Mouse (Mus musculus) limb, embryonic 14.5 days (tissue): ENCODE measurements around the gene Cdr2l. TPM values are rescaled to one million over a fixed set of nuclear protein-coding genes. Genes with fewer than 3 reads are reported as not detected.

Experiments used
- ATAC-seq: fragments of 200-750 bp; cut with Nextera tagmentation; 2 replicates; pipeline ENCODE4 v1.8.0; 2017; ENCODE audit warnings: low read depth, moderate number of reproducible peaks, moderate TSS enrichment; ENCODE audit not compliant: low FRiP score
- DNase-seq: peaks from one replicate; pipeline ENCODE4 v3.0.0-alpha.2; 2015; ENCODE audit warnings: low spot score
- H3K27ac ChIP-seq: fragments of 300-500 bp; sonication (generic); replicated peaks from 2 replicates; pipeline ENCODE4 v1.5.1; 2014; ENCODE audit warnings: low read depth, mild to moderate bottlenecking, low read length, moderate library complexity, mixed read lengths
- H3K27me3 ChIP-seq: fragments of 300-500 bp; sonication (generic); 2 replicates; pipeline ENCODE4 v1.6.1; 2014; ENCODE audit warnings: low read length, mixed read lengths; ENCODE audit not compliant: control insufficient read depth, insufficient read depth
- H3K36me3 ChIP-seq: fragments of 300-500 bp; sonication (generic); 2 replicates; pipeline ENCODE4 v1.6.1; 2014; ENCODE audit warnings: mild to moderate bottlenecking, low read length, moderate library complexity, mixed read lengths; ENCODE audit not compliant: control insufficient read depth, insufficient read depth
- H3K4me1 ChIP-seq: fragments of 300-500 bp; sonication (generic); 2 replicates; pipeline ENCODE4 v1.6.1; 2014; ENCODE audit warnings: antibody characterized with exemption, low read length, mixed read lengths; ENCODE audit not compliant: control insufficient read depth, insufficient read depth
- H3K4me2 ChIP-seq: fragments of 300-500 bp; sonication (generic); replicated peaks from 2 replicates; pipeline ENCODE4 v1.6.1; 2014; ENCODE audit warnings: low read depth, mild to moderate bottlenecking, low read length, moderate library complexity; ENCODE audit not compliant: severe bottlenecking
- H3K4me3 ChIP-seq: fragments of 300-500 bp; sonication (generic); replicated peaks from 2 replicates; pipeline ENCODE4 v1.5.1; 2014; ENCODE audit warnings: low read length
- H3K9ac ChIP-seq: fragments of 300-500 bp; sonication (generic); 2 replicates; pipeline ENCODE4 v1.6.1; 2014; ENCODE audit warnings: mild to moderate bottlenecking, low read depth, low read length, moderate library complexity; ENCODE audit not compliant: severe bottlenecking
- H3K9me3 ChIP-seq: fragments of 300-500 bp; sonication (generic); 2 replicates; pipeline ENCODE4 v1.6.1; 2016; ENCODE audit warnings: low read length; ENCODE audit not compliant: control insufficient read depth
- POLR2A ChIP-seq: fragments of 200-500 bp; IDR thresholded peaks from 2 replicates; pipeline ENCODE4 v1.8.0; 2012; ENCODE audit warnings: inconsistent platforms, mild to moderate bottlenecking, moderate library complexity, borderline replicate concordance; ENCODE audit not compliant: insufficient read depth, insufficient read length; ENCODE audit errors: extremely low read depth
- WGBS: fragments of 180-500 bp; shearing (Covaris S2); extraction: QIAGEN DNeasy Blood & Tissue Kit; methylation state at CpG from one replicate; pipeline ENCODE4 v1.1.7; 2014; 5-methylcytosine and 5-hydroxymethylcytosine counted together
- polyA plus RNA-seq, 2 experiments: library from polyadenylated mRNA; depleted of rRNA in 1 of 2; stranded (reverse) in 1 of 2; unstranded in 1 of 2; fragments of >200 nt; fragmentation: Nextera tagmentation in 1 of 2; extraction: Ambion mirVana in 1 of 2; gene quantifications; 2 replicates each; pipeline versions ENCODE4 v1.2.1 to v1.2.3; 2012 to 2014

Gene Cdr2l
- polyA plus RNA-seq, 2 experiments, result 11.1 to 18.8 TPM

DNA sequence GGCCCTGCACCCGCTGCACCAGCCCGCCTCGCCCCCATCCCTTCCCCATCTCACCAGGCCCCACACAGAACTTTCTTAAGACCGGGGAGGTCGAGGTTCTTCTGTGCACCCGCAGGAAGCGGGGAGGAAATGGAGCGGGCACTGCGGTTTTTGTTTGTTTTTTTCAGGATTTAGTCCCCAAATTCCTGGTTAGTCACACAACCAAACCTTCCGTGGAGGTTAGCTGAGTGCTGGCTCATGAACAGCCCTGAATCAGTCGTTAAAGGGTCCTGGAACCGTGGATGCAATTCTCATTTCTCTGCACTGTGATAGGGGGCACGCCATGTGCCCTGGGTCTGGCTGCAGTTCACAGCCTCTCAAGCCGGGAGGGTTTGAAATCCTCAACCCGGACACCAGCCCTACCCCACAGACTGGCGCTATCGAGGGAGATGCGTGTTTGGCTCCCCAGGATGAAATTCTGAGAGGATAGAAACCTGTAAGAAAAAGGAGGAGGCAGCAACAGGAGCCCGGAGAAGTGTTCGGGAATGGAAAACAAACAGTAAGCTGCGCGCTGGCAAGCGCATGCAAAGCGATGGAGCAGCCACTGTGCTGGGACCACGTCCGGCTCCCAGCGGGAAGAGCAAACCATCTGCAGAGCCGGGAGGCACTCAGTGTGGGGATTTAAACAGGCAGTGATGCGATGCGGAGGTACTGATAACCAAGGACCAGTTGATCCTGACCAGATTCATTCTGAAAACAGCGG lies 54.1 kb downstream of the Cdr2l start:
- Histone ChIP-seq H3K36me3 (peaks cover 21% of the 10 kb centered on the region), H3K4me3 (peak overlapping the region; percentile 32), H3K27ac (no peak overlapping the region), H3K27me3 (no peaks in the 10 kb centered on the region), H3K9ac (peak overlapping the region; percentile 46), H3K4me2 (peak overlapping the region; percentile 53), H3K9me3 (no peaks in the 10 kb centered on the region), H3K4me1 (peaks cover 9% of the 10 kb centered on the region; the same call in 1 of the 2 replicates)
- no peak for TF ChIP-seq POLR2A
- 7% methylated on average over 31 of the region's 31 CpGs for WGBS
- peak; percentile 58; the same call in 1 of the 2 replicates for ATAC-seq
- peak; percentile 21 for DNase-seq

GRCm38 (mm10) chr11:115437571-115438122 lies 55.9 kb downstream of the Cdr2l start:
- H3K27me3 ChIP-seq, result no peaks in the 10 kb centered on the region
- no peak overlapping the region for H3K4me2 ChIP-seq
- peaks cover 9% of the 10 kb centered on the region; the same call in 1 of the 2 replicates for H3K4me1 ChIP-seq
- H3K4me3 ChIP-seq, result no peak overlapping the region
- no peak overlapping the region for H3K27ac ChIP-seq
- no peak overlapping the region for H3K9ac ChIP-seq
- no peaks in the 10 kb centered on the region for H3K9me3 ChIP-seq
- DNase-seq, result no peak
- TF ChIP-seq POLR2A, result no peak
- no peak for ATAC-seq
- WGBS, result 70% methylated on average over 5 of the region's 5 CpGs
- peaks cover 3% of the 10 kb centered on the region; the same call in 1 of the 2 replicates for H3K36me3 ChIP-seq

DNA sequence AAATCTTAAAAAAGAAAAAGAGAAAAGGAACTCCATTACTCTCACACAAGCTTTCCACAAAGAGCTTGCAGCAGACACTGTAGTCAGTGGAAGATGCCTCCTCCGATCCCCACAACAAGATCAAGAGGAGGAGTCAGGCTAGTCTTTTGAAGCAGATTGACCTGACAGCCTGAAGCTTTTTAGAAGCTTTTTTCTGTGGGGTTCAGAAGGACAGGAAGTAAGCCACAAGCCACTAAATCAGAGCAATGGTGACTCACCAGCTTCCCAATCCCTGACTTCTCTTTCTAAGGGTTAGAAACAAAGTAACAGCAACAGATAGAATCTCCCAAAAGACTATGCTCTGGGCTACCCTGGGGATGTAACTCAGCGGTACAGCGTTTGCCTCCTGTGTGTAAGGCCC lies 57.6 kb downstream of the Cdr2l start:
- WGBS, result 87% methylated on average over 3 of the region's 3 CpGs
- Histone ChIP-seq H3K9me3 (no peaks in the 10 kb centered on the region), H3K4me3 (no peak overlapping the region), H3K27me3 (no peaks in the 10 kb centered on the region), H3K27ac (no peak overlapping the region), H3K4me1 (peaks cover 9% of the 10 kb centered on the region; the same call in 1 of the 2 replicates), H3K36me3 (no peaks in the 10 kb centered on the region), H3K4me2 (no peak overlapping the region), H3K9ac (no peak overlapping the region)
- no peak for TF ChIP-seq POLR2A
- no peak for DNase-seq
- ATAC-seq, result no peak

- DNase-seq, result no peak
- 93% methylated on average over 9 of the region's 9 CpGs for WGBS
- no peak within 1 kb of the TSS for H3K4me2 ChIP-seq
- no peak for ATAC-seq
- no peaks in the 10 kb centered on the region for H3K9me3 ChIP-seq
- no peak for TF ChIP-seq POLR2A
- H3K4me1 ChIP-seq, result peaks cover 9% of the 10 kb centered on the region; the same call in 1 of the 2 replicates
- H3K27ac ChIP-seq, result no peak within 1 kb of the TSS
- H3K27me3 ChIP-seq, result no peaks in the 10 kb centered on the region
- no peak within 1 kb of the TSS for H3K9ac ChIP-seq
- H3K4me3 ChIP-seq, result no peak within 1 kb of the TSS
- no peaks in the 10 kb centered on the region for H3K36me3 ChIP-seq
Observed at GRCm38 (mm10) chr11:115439906-115440595, 58.3 kb downstream of the Cdr2l start, which contains the start of gene Trim80. Trim80 (plus strand) TSS chr11:115440545.

GRCm38 (mm10) chr11:115441417-115441816 lies 59.7 kb downstream of the Cdr2l start:
- 39% methylated on average over 15 of the region's 15 CpGs for WGBS
- Histone ChIP-seq H3K9me3 (no peaks in the 10 kb centered on the region), H3K27ac (no peak overlapping the region), H3K27me3 (no peaks in the 10 kb centered on the region), H3K9ac (no peak overlapping the region), H3K4me3 (no peak overlapping the region), H3K36me3 (no peaks in the 10 kb centered on the region), H3K4me1 (peaks cover under 1% of the 10 kb centered on the region; the same call in 1 of the 2 replicates), H3K4me2 (no peak overlapping the region)
- ATAC-seq (peak; percentile 74), DNase-seq (no peak)
- TF ChIP-seq POLR2A, result no peak

Other genes with a start within 250 kb of the Cdr2l start
- 0.35 and 0.65 TPM in 2 replicates for gene Cd300lf, start 247.9 kb upstream of the Cdr2l start, polyA plus RNA-seq (2012; rRNA removed)
- gene Cd300lf, start 247.9 kb upstream of the Cdr2l start, polyA plus RNA-seq (2014; fragmentation: Nextera tagmentation; extraction: Ambion mirVana), result 0.14 and 0.29 TPM in 2 replicates
- gene Slc9a3r1, start 218.6 kb upstream of the Cdr2l start, polyA plus RNA-seq (2012; rRNA removed), result 19.1 and 22.0 TPM in 2 replicates
- 29.9 and 33.7 TPM in 2 replicates for gene Slc9a3r1, start 218.6 kb upstream of the Cdr2l start, polyA plus RNA-seq (2014; fragmentation: Nextera tagmentation; extraction: Ambion mirVana)
- 9.2 and 16.9 TPM in 2 replicates for gene Tmem104, start 194.4 kb upstream of the Cdr2l start, polyA plus RNA-seq (2012; rRNA removed)
- 11.4 and 12.4 TPM in 2 replicates for gene Tmem104, start 194.4 kb upstream of the Cdr2l start, polyA plus RNA-seq (2014; fragmentation: Nextera tagmentation; extraction: Ambion mirVana)
- 25.6 and 32.1 TPM in 2 replicates for gene Nat9, start 194.1 kb upstream of the Cdr2l start, polyA plus RNA-seq (2012; rRNA removed)
- 20.0 and 24.3 TPM in 2 replicates for gene Nat9, start 194.1 kb upstream of the Cdr2l start, polyA plus RNA-seq (2014; fragmentation: Nextera tagmentation; extraction: Ambion mirVana)
- gene Grin2c, start 114.7 kb upstream of the Cdr2l start, polyA plus RNA-seq (2012; rRNA removed), result 0.20 and 0.21 TPM in 2 replicates
- gene Grin2c, start 114.7 kb upstream of the Cdr2l start, polyA plus RNA-seq (2014; fragmentation: Nextera tagmentation; extraction: Ambion mirVana), result not detected in 2 replicates
- 16.8 and 21.8 TPM in 2 replicates for gene Fdxr, start 104.9 kb upstream of the Cdr2l start, polyA plus RNA-seq (2012; rRNA removed)
- gene Fdxr, start 104.9 kb upstream of the Cdr2l start, polyA plus RNA-seq (2014; fragmentation: Nextera tagmentation; extraction: Ambion mirVana), result 11.5 and 13.0 TPM in 2 replicates
- 0.35 and 0.40 TPM in 2 replicates for gene Fads6, start 84.3 kb upstream of the Cdr2l start, polyA plus RNA-seq (2012; rRNA removed)
- gene Fads6, start 84.3 kb upstream of the Cdr2l start, polyA plus RNA-seq (2014; fragmentation: Nextera tagmentation; extraction: Ambion mirVana), result 0.12 TPM in 1 of 2 replicates, not detected in the other
- gene Otop2, start 74.8 kb upstream of the Cdr2l start, polyA plus RNA-seq (2012; rRNA removed), result 0.29 and 0.44 TPM in 2 replicates
- 0.08 and 0.19 TPM in 2 replicates for gene Otop2, start 74.8 kb upstream of the Cdr2l start, polyA plus RNA-seq (2014; fragmentation: Nextera tagmentation; extraction: Ambion mirVana)
- not detected in 2 replicates for gene Ush1g, start 59.9 kb upstream of the Cdr2l start, polyA plus RNA-seq (2012; rRNA removed)
- not detected in 2 replicates for gene Ush1g, start 59.9 kb upstream of the Cdr2l start, polyA plus RNA-seq (2014; fragmentation: Nextera tagmentation; extraction: Ambion mirVana)
- gene Otop3, start 47.2 kb upstream of the Cdr2l start, polyA plus RNA-seq (2012; rRNA removed), result not detected in 2 replicates
- not detected in 2 replicates for gene Otop3, start 47.2 kb upstream of the Cdr2l start, polyA plus RNA-seq (2014; fragmentation: Nextera tagmentation; extraction: Ambion mirVana)
- gene Hid1, start 14.2 kb upstream of the Cdr2l start, polyA plus RNA-seq (2012; rRNA removed), result 4.5 and 5.9 TPM in 2 replicates
- gene Hid1, start 14.2 kb upstream of the Cdr2l start, polyA plus RNA-seq (2014; fragmentation: Nextera tagmentation; extraction: Ambion mirVana), result 2.1 and 2.3 TPM in 2 replicates
- 76.7 and 92.2 TPM in 2 replicates for gene Mrpl58, start 21.8 kb downstream of the Cdr2l start, polyA plus RNA-seq (2012; rRNA removed)
- gene Mrpl58, start 21.8 kb downstream of the Cdr2l start, polyA plus RNA-seq (2014; fragmentation: Nextera tagmentation; extraction: Ambion mirVana), result 169 and 181 TPM in 2 replicates
- 294 and 427 TPM in 2 replicates for gene Atp5h, start 38.0 kb downstream of the Cdr2l start, polyA plus RNA-seq (2012; rRNA removed)
- 870 and 933 TPM in 2 replicates for gene Atp5h, start 38.0 kb downstream of the Cdr2l start, polyA plus RNA-seq (2014; fragmentation: Nextera tagmentation; extraction: Ambion mirVana)
- gene Kctd2, start 38.2 kb downstream of the Cdr2l start, polyA plus RNA-seq (2012; rRNA removed), result 30.0 and 30.5 TPM in 2 replicates
- gene Kctd2, start 38.2 kb downstream of the Cdr2l start, polyA plus RNA-seq (2014; fragmentation: Nextera tagmentation; extraction: Ambion mirVana), result 26.3 and 27.8 TPM in 2 replicates
- not detected in 2 replicates for gene Trim80, start 58.6 kb downstream of the Cdr2l start, polyA plus RNA-seq (2012; rRNA removed)
- 0.15 TPM in 1 of 2 replicates, not detected in the other for gene Trim80, start 58.6 kb downstream of the Cdr2l start, polyA plus RNA-seq (2014; fragmentation: Nextera tagmentation; extraction: Ambion mirVana)
- gene Slc16a5, start 80.6 kb downstream of the Cdr2l start, polyA plus RNA-seq (2012; rRNA removed), result 0.04 and 0.08 TPM in 2 replicates
- gene Slc16a5, start 80.6 kb downstream of the Cdr2l start, polyA plus RNA-seq (2014; fragmentation: Nextera tagmentation; extraction: Ambion mirVana), result not detected in 2 replicates
- gene Armc7, start 93.8 kb downstream of the Cdr2l start, polyA plus RNA-seq (2012; rRNA removed), result 7.5 and 9.7 TPM in 2 replicates
- gene Armc7, start 93.8 kb downstream of the Cdr2l start, polyA plus RNA-seq (2014; fragmentation: Nextera tagmentation; extraction: Ambion mirVana), result 8.4 and 8.5 TPM in 2 replicates
- 51.8 and 55.4 TPM in 2 replicates for gene Nt5c, start 109.9 kb downstream of the Cdr2l start, polyA plus RNA-seq (2012; rRNA removed)
- 70.6 and 76.6 TPM in 2 replicates for gene Nt5c, start 109.9 kb downstream of the Cdr2l start, polyA plus RNA-seq (2014; fragmentation: Nextera tagmentation; extraction: Ambion mirVana)
- 411 and 458 TPM in 2 replicates for gene Jpt1, start 132.5 kb downstream of the Cdr2l start, polyA plus RNA-seq (2012; rRNA removed)
- gene Jpt1, start 132.5 kb downstream of the Cdr2l start, polyA plus RNA-seq (2014; fragmentation: Nextera tagmentation; extraction: Ambion mirVana), result 541 and 547 TPM in 2 replicates
- 543 and 563 TPM in 2 replicates for gene Sumo2, start 154.4 kb downstream of the Cdr2l start, polyA plus RNA-seq (2012; rRNA removed)
- 942 and 968 TPM in 2 replicates for gene Sumo2, start 154.4 kb downstream of the Cdr2l start, polyA plus RNA-seq (2014; fragmentation: Nextera tagmentation; extraction: Ambion mirVana)
- 184 and 187 TPM in 2 replicates for gene Nup85, start 182.5 kb downstream of the Cdr2l start, polyA plus RNA-seq (2012; rRNA removed)
- gene Nup85, start 182.5 kb downstream of the Cdr2l start, polyA plus RNA-seq (2014; fragmentation: Nextera tagmentation; extraction: Ambion mirVana), result 144 and 148 TPM in 2 replicates
- gene Mrps7, start 222.0 kb downstream of the Cdr2l start, polyA plus RNA-seq (2012; rRNA removed), result 40.2 and 47.4 TPM in 2 replicates
- 86.6 and 89.0 TPM in 2 replicates for gene Mrps7, start 222.0 kb downstream of the Cdr2l start, polyA plus RNA-seq (2014; fragmentation: Nextera tagmentation; extraction: Ambion mirVana)
- gene Gga3, start 222.1 kb downstream of the Cdr2l start, polyA plus RNA-seq (2012; rRNA removed), result 39.5 and 48.2 TPM in 2 replicates
- gene Gga3, start 222.1 kb downstream of the Cdr2l start, polyA plus RNA-seq (2014; fragmentation: Nextera tagmentation; extraction: Ambion mirVana), result 17.7 and 19.1 TPM in 2 replicates
- gene Mif4gd, start 231.1 kb downstream of the Cdr2l start, polyA plus RNA-seq (2012; rRNA removed), result 34.2 and 36.1 TPM in 2 replicates
- gene Mif4gd, start 231.1 kb downstream of the Cdr2l start, polyA plus RNA-seq (2014; fragmentation: Nextera tagmentation; extraction: Ambion mirVana), result 23.1 and 23.5 TPM in 2 replicates
- gene Slc25a19, start 246.4 kb downstream of the Cdr2l start, polyA plus RNA-seq (2012; rRNA removed), result 30.7 and 36.3 TPM in 2 replicates
- 20.9 and 26.9 TPM in 2 replicates for gene Slc25a19, start 246.4 kb downstream of the Cdr2l start, polyA plus RNA-seq (2014; fragmentation: Nextera tagmentation; extraction: Ambion mirVana)